Mouse (Mus musculus) bone marrow macrophage, adult 2 months (primary cell): ENCODE results near the gene Pgghg.

ENCODE experiments used
- CTCF ChIP-seq: IDR thresholded peaks from 2 replicates; pipeline ENCODE4 v1.5.1; 2012; ENCODE audit warnings: low read depth, mild to moderate bottlenecking, low read length, moderate library complexity
- POLR2A ChIP-seq: IDR thresholded peaks from 2 replicates; pipeline ENCODE4 v1.6.1; 2012; ENCODE audit warnings: mild to moderate bottlenecking, low read depth, low read length, borderline replicate concordance

GRCm38 (mm10) chr7:140908634-140909107 lies 32.5 kb upstream of the Pgghg start:
- TF ChIP-seq CTCF = peak; percentile 68
- no peak for TF ChIP-seq POLR2A
